In genomic region chr16:24930621-24931020, GRCm38 (mm10) we compare ENCODE assay signal across 14 mouse cellular contexts.
DNase-seq lines count a peak whose midpoint lies in the region; ATAC-seq and TF ChIP-seq lines count a peak whose summit lies in the region.
"Had no signal": no experiment of that assay in that cellular context is flagged by ENCODE, and none has a peak within 500 bp of the region (broad histone marks: within the 10 kb centered on the region; RNA-seq: fewer than 3 reads in every experiment).

No protein-coding gene starts in this region.

- no peak overlapping the region for H3K4me2 ChIP-seq in kidney, embryonic 16.5 days (replicated peaks; ENCODE audit: low read depth, low read length)
- no peak overlapping the region for H3K4me2 ChIP-seq in intestine, postnatal 0 days (replicated peaks; ENCODE audit: low read depth)
- H3K4me2 ChIP-seq: embryonic facial prominence, embryonic 15.5 days; liver, embryonic 15.5 days; neural tube, embryonic 12.5 days had no signal

- no peak overlapping the region for H3K4me3 ChIP-seq in kidney, embryonic 16.5 days (ENCODE audit: low read length)
- H3K4me3 ChIP-seq in brown adipose tissue, adult 24 weeks (ENCODE audit: insufficient read depth, low read depth, low read length) = no peak overlapping the region
- no peak overlapping the region for H3K4me3 ChIP-seq in cerebellum, adult 2 months (replicated peaks; ENCODE audit: insufficient read depth, low read depth, low read length)
- no peak overlapping the region for H3K4me3 ChIP-seq in intestine, postnatal 0 days (ENCODE audit: low read depth, low read length)
- H3K4me3 ChIP-seq: embryonic facial prominence, embryonic 15.5 days; liver, embryonic 15.5 days; megakaryocyte, embryonic 14.5 days; neural tube, embryonic 12.5 days had no signal

- H3K36me3 ChIP-seq in kidney, embryonic 16.5 days (ENCODE audit: insufficient read depth, low read length) = no peaks in the 10 kb centered on the region
- no peaks in the 10 kb centered on the region for H3K36me3 ChIP-seq in intestine, postnatal 0 days (ENCODE audit: control insufficient read depth, insufficient read depth)
- H3K36me3 ChIP-seq: embryonic facial prominence, embryonic 15.5 days; liver, embryonic 15.5 days; neural tube, embryonic 12.5 days had no signal

- H3K9me3 ChIP-seq in kidney, embryonic 16.5 days (ENCODE audit: low read length) = no peaks in the 10 kb centered on the region
- no peaks in the 10 kb centered on the region for H3K9me3 ChIP-seq in intestine, postnatal 0 days (ENCODE audit: control insufficient read depth)
- H3K9me3 ChIP-seq: embryonic facial prominence, embryonic 15.5 days; liver, embryonic 15.5 days; megakaryocyte, embryonic 14.5 days; neural tube, embryonic 12.5 days had no signal

- H3K27me3 ChIP-seq in kidney, embryonic 16.5 days (ENCODE audit: insufficient read depth, low read length) = no peaks in the 10 kb centered on the region
- no peaks in the 10 kb centered on the region for H3K27me3 ChIP-seq in cerebellum, adult 2 months (ENCODE audit: control insufficient read depth, insufficient read depth, low read length)
- H3K27me3 ChIP-seq in intestine, postnatal 0 days (replicated peaks; ENCODE audit: control insufficient read depth, insufficient read depth, low read length) = no peaks in the 10 kb centered on the region
- H3K27me3 ChIP-seq: embryonic facial prominence, embryonic 15.5 days; liver, embryonic 15.5 days; megakaryocyte, embryonic 14.5 days; neural tube, embryonic 12.5 days had no signal

- H3K27ac ChIP-seq in kidney, embryonic 16.5 days (ENCODE audit: low read length) = no peak overlapping the region
- H3K27ac ChIP-seq in brown adipose tissue, adult 24 weeks (replicated peaks; ENCODE audit: low read depth, low read length) = peak overlapping the region; percentile 39; the same call in 1 of the 2 replicates
- no peak overlapping the region for H3K27ac ChIP-seq in cerebellum, adult 2 months (ENCODE audit: insufficient read depth, low read length)
- no peak overlapping the region for H3K27ac ChIP-seq in intestine, postnatal 0 days (ENCODE audit: low read depth, low read length)
- H3K27ac ChIP-seq: embryonic facial prominence, embryonic 15.5 days; liver, embryonic 15.5 days; neural tube, embryonic 12.5 days had no signal

- H3K4me1 ChIP-seq in kidney, embryonic 16.5 days (ENCODE audit: insufficient read depth, low read length) = peaks cover 7% of the 10 kb centered on the region
- H3K4me1 ChIP-seq in brown adipose tissue, adult 24 weeks (ENCODE audit: control insufficient read depth, insufficient read depth, insufficient read length, low read length) = peaks cover 13% of the 10 kb centered on the region
- peaks cover 15% of the 10 kb centered on the region; the same call in 1 of the 2 replicates for H3K4me1 ChIP-seq in cerebellum, adult 2 months (ENCODE audit: control insufficient read depth, insufficient read depth, low read length)
- H3K4me1 ChIP-seq in intestine, postnatal 0 days (replicated peaks; ENCODE audit: control insufficient read depth, insufficient read depth, low read length) = no peaks in the 10 kb centered on the region
- H3K4me1 ChIP-seq: liver, embryonic 15.5 days; neural tube, embryonic 12.5 days had no signal

- no peak overlapping the region for H3K9ac ChIP-seq in kidney, embryonic 16.5 days (replicated peaks; ENCODE audit: low read length)
- no peak overlapping the region for H3K9ac ChIP-seq in intestine, postnatal 0 days (ENCODE audit: low read depth, low read length)
- H3K9ac ChIP-seq: embryonic facial prominence, embryonic 15.5 days; liver, embryonic 15.5 days; neural tube, embryonic 12.5 days had no signal

- no peak for ATAC-seq in kidney, embryonic 16.5 days (ENCODE audit: low FRiP score, low TSS enrichment)
- ATAC-seq in intestine, postnatal 0 days = peak; percentile 71; the same call in 1 of the 2 replicates

- WGBS in kidney, embryonic 16.5 days = 78% methylated on average over 5 of the region's 5 CpGs
- WGBS in cerebellum, adult 2 months = 9% methylated on average over 5 of the region's 5 CpGs
- 50% methylated on average over 5 of the region's 5 CpGs for WGBS in intestine, postnatal 0 days

- no peak for TF ChIP-seq CTCF in cerebellum, adult 2 months (IDR thresholded peaks at IDR 0.05; ENCODE audit: borderline replicate concordance, insufficient read depth, low read depth, low read length)
- TF ChIP-seq CTCF in intestine, postnatal 0 days (IDR thresholded peaks at IDR 0.05; ENCODE audit: low read depth) = no peak

- DNase-seq in kidney, adult 9 months = peak; percentile 21
- DNase-seq in cerebellum, adult 2 months = peak; percentile 63 to 95
- DNase-seq in Muller cell, postnatal 12 days (ENCODE audit: inconsistent ontology term) = no peak
- DNase-seq in thymus, postnatal 0 days (ENCODE audit: low spot score) = no peak
- no peak for DNase-seq in B cell, adult 2 months
- DNase-seq: adrenal gland, postnatal 10 days; kidney, adult 11 months had no signal

- TF ChIP-seq POLR2A in cerebellum, adult 2 months (IDR thresholded peaks at IDR 0.05; ENCODE audit: borderline replicate concordance, insufficient read depth, low read length) = no peak

Comparison
In these comparisons a context has a peak if more than half of its experiments do, and no peak if none do; other contexts are left out.
1. DNase-seq: peak in kidney, adult 9 months (single experiment) and cerebellum, adult 2 months (2 of 2); none in Muller cell, postnatal 12 days (single experiment), thymus, postnatal 0 days (single experiment) and B cell, adult 2 months (0 of 2).